Mouse (Mus musculus): Measurements from ENCODE around the gene Pde4b. TPM values are rescaled to one million over a fixed set of nuclear protein-coding genes. Genes with fewer than 3 reads are reported as not detected.

Pde4b gene
- polyA plus RNA-seq, 1 experiment, result 11.5 TPM

- no peak for TF ChIP-seq POLR2A (IDR thresholded peaks at IDR 0.05; ENCODE audit: low read depth, low read length)
- TF ChIP-seq CTCF (conservative IDR thresholded peaks at IDR 0.05; ENCODE audit: insufficient read depth, insufficient read length, low read depth, low read length), result no peak
- peak; percentile 37 for DNase-seq
Measured at GRCm38 (mm10) chr4:102605231-102605630, 517.9 kb downstream of the Pde4b start.

DNA sequence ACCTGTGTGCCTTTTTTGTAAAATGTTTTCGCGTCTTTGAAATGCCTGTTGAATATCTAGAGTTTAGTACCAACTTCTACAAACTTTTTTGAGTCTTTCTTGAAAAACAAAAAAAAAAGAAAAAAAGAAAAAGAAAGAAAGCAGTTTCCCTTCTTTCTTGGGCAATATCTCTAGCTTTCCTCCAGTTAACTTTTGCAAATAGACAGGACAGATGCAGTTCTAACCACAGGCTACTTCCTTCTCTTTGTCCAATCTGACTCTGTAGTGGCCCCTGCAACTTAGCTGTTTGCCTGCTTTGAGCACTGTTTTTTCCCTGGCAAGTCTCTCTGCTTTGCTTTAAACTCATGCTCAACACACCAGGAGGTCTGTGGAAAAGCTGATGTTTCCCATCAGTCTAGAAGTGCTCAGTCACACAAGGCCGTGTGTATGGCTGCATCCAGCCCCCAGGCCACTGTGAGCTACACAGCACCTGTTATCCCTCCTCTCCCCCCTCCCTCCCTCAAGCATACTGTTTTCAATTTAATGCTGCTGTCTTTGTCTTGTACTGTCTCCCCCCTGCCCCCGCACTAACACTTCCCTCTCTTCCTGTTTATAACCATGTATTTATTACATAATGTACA, 518.5 kb downstream of the Pde4b start:
- TF ChIP-seq CTCF (conservative IDR thresholded peaks at IDR 0.05; ENCODE audit: insufficient read depth, insufficient read length, low read depth, low read length) (no peak), POLR2A (IDR thresholded peaks at IDR 0.05; ENCODE audit: low read depth, low read length) (no peak)
- Histone ChIP-seq H3K36me3 (ENCODE audit: control insufficient read depth, insufficient read depth, low read length) (peaks cover 8% of the 10 kb centered on the region), H3K27ac (ENCODE audit: insufficient read depth, low read depth, low read length) (no peak overlapping the region), H3K4me1 (ENCODE audit: control insufficient read depth, insufficient read depth, low read length) (0 out of 2 replicates have a peak, but pooled peaks cover 4% of the 10 kb centered on the region), H3K4me3 (ENCODE audit: insufficient read depth, low read depth, low read length) (no peak overlapping the region), H3K27me3 (replicated peaks; ENCODE audit: control insufficient read depth, insufficient read depth, low read length) (no peaks in the 10 kb centered on the region)
- 91% methylated on average over 4 of the region's 4 CpGs for WGBS
- DNase-seq, result no peak

More at GRCm38 (mm10) chr4:102605231-102605630, 517.9 kb downstream of the Pde4b start:
- Histone ChIP-seq H3K27ac (ENCODE audit: insufficient read depth, low read depth, low read length) (no peak overlapping the region), H3K27me3 (replicated peaks; ENCODE audit: control insufficient read depth, insufficient read depth, low read length) (no peaks in the 10 kb centered on the region), H3K4me1 (ENCODE audit: control insufficient read depth, insufficient read depth, low read length) (0 out of 2 replicates have a peak, but pooled peaks cover 4% of the 10 kb centered on the region), H3K4me3 (ENCODE audit: insufficient read depth, low read depth, low read length) (no peak overlapping the region), H3K36me3 (ENCODE audit: control insufficient read depth, insufficient read depth, low read length) (peaks cover 8% of the 10 kb centered on the region)
- WGBS, result 80% methylated on average over 8 of the region's 8 CpGs

GRCm38 (mm10) chr4:102606825-102607224, 519.5 kb downstream of the Pde4b start:
- 87% methylated on average over 8 of the region's 8 CpGs for whole genome bisulfite sequencing
- no peak for DNase-seq
- H3K4me3 ChIP-seq (ENCODE audit: insufficient read depth, low read depth, low read length), result no peak overlapping the region
- TF ChIP-seq CTCF (conservative IDR thresholded peaks at IDR 0.05; ENCODE audit: insufficient read depth, insufficient read length, low read depth, low read length) (no peak), POLR2A (IDR thresholded peaks at IDR 0.05; ENCODE audit: low read depth, low read length) (no peak)
- no peak overlapping the region for H3K27ac ChIP-seq (ENCODE audit: insufficient read depth, low read depth, low read length)
- 0 out of 2 replicates have a peak, but pooled peaks cover 4% of the 10 kb centered on the region for H3K4me1 ChIP-seq (ENCODE audit: control insufficient read depth, insufficient read depth, low read length)
- peaks cover 8% of the 10 kb centered on the region for H3K36me3 ChIP-seq (ENCODE audit: control insufficient read depth, insufficient read depth, low read length)
- no peaks in the 10 kb centered on the region for H3K27me3 ChIP-seq (replicated peaks; ENCODE audit: control insufficient read depth, insufficient read depth, low read length)

GRCm38 (mm10) chr4:102607744-102608416, 520.5 kb downstream of the Pde4b start:
- no peak for TF ChIP-seq POLR2A (IDR thresholded peaks at IDR 0.05; ENCODE audit: low read depth, low read length)
- TF ChIP-seq CTCF (conservative IDR thresholded peaks at IDR 0.05; ENCODE audit: insufficient read depth, insufficient read length, low read depth, low read length), result no peak
- Histone ChIP-seq H3K36me3 (ENCODE audit: control insufficient read depth, insufficient read depth, low read length) (peaks cover 5% of the 10 kb centered on the region), H3K27ac (ENCODE audit: insufficient read depth, low read depth, low read length) (no peak overlapping the region), H3K4me1 (ENCODE audit: control insufficient read depth, insufficient read depth, low read length) (0 out of 2 replicates have a peak, but pooled peaks cover 4% of the 10 kb centered on the region), H3K4me3 (ENCODE audit: insufficient read depth, low read depth, low read length) (no peak overlapping the region), H3K27me3 (replicated peaks; ENCODE audit: control insufficient read depth, insufficient read depth, low read length) (no peaks in the 10 kb centered on the region)
- 80% methylated on average over 7 of the region's 7 CpGs for WGBS
- DNase-seq, result no peak

- no peaks in the 10 kb centered on the region for H3K4me1 ChIP-seq (ENCODE audit: control insufficient read depth, insufficient read depth, low read length)
- no peak overlapping the region for H3K27ac ChIP-seq (ENCODE audit: insufficient read depth, low read depth, low read length)
- WGBS, result 95% methylated on average over 4 of the region's 4 CpGs
- no peaks in the 10 kb centered on the region for H3K27me3 ChIP-seq (replicated peaks; ENCODE audit: control insufficient read depth, insufficient read depth, low read length)
- TF ChIP-seq POLR2A (IDR thresholded peaks at IDR 0.05; ENCODE audit: low read depth, low read length), result no peak
- no peak for TF ChIP-seq CTCF (conservative IDR thresholded peaks at IDR 0.05; ENCODE audit: insufficient read depth, insufficient read length, low read depth, low read length)
- H3K36me3 ChIP-seq (ENCODE audit: control insufficient read depth, insufficient read depth, low read length), result no peaks in the 10 kb centered on the region
- no peak for DNase-seq
- H3K4me3 ChIP-seq (ENCODE audit: insufficient read depth, low read depth, low read length), result no peak overlapping the region
Measured at GRCm38 (mm10) chr4:102612596-102612995, 525.3 kb downstream of the Pde4b start.

GRCm38 (mm10) chr4:102617774-102618173, 530.4 kb downstream of the Pde4b start:
- WGBS, result 68% methylated on average over 4 of the region's 4 CpGs
- H3K27me3 ChIP-seq (replicated peaks; ENCODE audit: control insufficient read depth, insufficient read depth, low read length), result no peaks in the 10 kb centered on the region
- no peak for DNase-seq
- H3K4me1 ChIP-seq (ENCODE audit: control insufficient read depth, insufficient read depth, low read length), result no peaks in the 10 kb centered on the region
- no peak overlapping the region for H3K27ac ChIP-seq (ENCODE audit: insufficient read depth, low read depth, low read length)
- no peak for TF ChIP-seq CTCF (conservative IDR thresholded peaks at IDR 0.05; ENCODE audit: insufficient read depth, insufficient read length, low read depth, low read length)
- no peak for TF ChIP-seq POLR2A (IDR thresholded peaks at IDR 0.05; ENCODE audit: low read depth, low read length)
- no peak overlapping the region for H3K4me3 ChIP-seq (ENCODE audit: insufficient read depth, low read depth, low read length)
- H3K36me3 ChIP-seq (ENCODE audit: control insufficient read depth, insufficient read depth, low read length), result no peaks in the 10 kb centered on the region

DNA sequence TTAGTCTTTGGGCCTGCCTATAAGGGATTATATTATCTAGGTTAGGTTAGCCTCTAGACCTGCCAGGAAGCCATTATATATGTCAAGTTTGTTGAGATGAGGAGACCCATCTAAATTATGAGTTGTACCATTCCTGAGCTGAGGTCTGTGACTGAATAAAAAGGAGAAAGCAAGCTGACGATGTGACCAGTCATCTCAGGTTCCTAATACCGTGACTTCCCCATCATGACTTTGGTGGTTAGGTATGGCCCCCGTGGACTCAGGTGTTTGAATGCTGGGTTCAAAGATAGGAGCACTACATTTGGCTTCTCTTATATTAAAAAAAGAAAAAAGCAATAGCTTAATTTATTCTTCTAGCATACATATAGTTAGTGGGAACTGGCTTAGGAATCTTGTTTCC, 531.3 kb downstream of the Pde4b start:
- whole genome bisulfite sequencing, result 94% methylated on average over 3 of the region's 3 CpGs
- TF ChIP-seq POLR2A (IDR thresholded peaks at IDR 0.05; ENCODE audit: low read depth, low read length) (no peak), CTCF (conservative IDR thresholded peaks at IDR 0.05; ENCODE audit: insufficient read depth, insufficient read length, low read depth, low read length) (no peak)

More for the DNA sequence above, 531.3 kb downstream of the Pde4b start:
- Histone ChIP-seq H3K36me3 (ENCODE audit: control insufficient read depth, insufficient read depth, low read length) (no peaks in the 10 kb centered on the region), H3K4me3 (ENCODE audit: insufficient read depth, low read depth, low read length) (no peak overlapping the region), H3K27ac (ENCODE audit: insufficient read depth, low read depth, low read length) (no peak overlapping the region), H3K4me1 (ENCODE audit: control insufficient read depth, insufficient read depth, low read length) (no peaks in the 10 kb centered on the region), H3K27me3 (replicated peaks; ENCODE audit: control insufficient read depth, insufficient read depth, low read length) (no peaks in the 10 kb centered on the region)
- DNase-seq, result no peak

Measured in kidney, adult 2 months (tissue).